Mouse (Mus musculus) layer of hippocampus, adult 18-20 months (tissue): ENCODE measurements around the gene Bmt2. TPM values are rescaled to one million over a fixed set of nuclear protein-coding genes. Genes with fewer than 3 reads are reported as not detected.

Experiments used
- DNase-seq, 2 experiments: peaks; one replicate each; pipeline ENCODE4 v3.0.0; 2022; ENCODE audit warnings: low spot score in 2 of 2
- total RNA-seq, 2 experiments: library from RNA; stranded (reverse); gene quantifications; 2 replicates each; pipeline ENCODE4 v1.2.3; 2021

Bmt2 gene
- total RNA-seq, 2 experiments from 2014 or later = 22.5 to 23.3 TPM

DNA sequence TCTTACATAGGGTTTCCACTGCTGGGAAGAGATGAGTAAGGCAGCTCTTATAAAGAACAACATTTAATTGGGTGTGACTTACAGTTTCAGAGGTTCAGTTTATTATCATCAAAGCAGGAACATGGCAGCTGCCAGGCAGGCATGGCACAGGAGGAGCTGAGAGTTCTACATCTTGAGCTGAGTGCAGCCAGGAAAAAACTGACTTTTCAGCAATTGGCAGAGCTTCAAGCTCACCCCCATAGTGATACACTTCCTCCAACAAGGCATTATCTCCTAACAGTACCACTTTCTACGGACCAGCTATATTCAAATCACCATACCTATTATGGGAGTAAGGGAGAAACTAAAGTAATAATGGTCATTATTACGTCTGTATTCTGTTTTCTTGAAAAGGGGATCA, 58.1 kb downstream of the Bmt2 start:
- DNase-seq = peak; percentile 29 to 54

DNA sequence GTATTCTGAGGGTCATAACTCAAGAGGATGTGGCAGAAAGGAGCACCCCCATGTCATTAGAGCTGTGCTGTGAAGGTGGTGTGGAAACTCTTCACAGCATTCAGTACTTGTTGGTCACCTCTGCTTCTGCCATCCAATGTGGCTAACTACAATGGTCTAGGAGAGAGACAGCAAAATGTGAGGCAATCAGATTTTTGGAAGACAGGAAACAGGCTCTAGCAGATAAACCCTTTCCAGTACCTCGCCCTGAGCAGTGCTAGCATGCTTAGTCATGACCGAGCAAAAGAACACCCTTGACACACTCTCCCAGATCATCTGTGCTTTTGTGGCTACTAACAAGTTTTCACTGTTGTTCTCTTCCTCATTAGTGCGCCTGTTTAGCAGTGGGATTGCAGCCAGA, 60.7 kb downstream of the Bmt2 start:
- no peak for DNase-seq

DNA sequence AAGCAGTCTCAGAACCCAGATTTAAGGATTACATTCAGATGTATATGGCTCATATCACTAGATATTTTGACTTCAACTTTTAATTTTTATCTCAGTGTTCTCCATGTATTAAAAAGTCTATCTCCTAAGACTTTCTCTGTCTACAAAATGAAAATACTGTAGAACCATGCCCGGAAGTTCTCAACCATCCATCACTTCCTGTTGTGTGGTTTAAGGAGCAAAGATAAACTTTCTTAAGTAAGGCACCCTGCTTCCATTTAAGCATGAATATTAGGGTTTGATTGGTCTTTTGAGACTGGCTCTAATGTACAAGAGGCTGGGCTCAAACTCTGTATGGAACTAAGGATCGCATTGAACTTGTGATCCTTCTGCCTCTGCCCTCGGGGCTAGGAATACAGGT, 63.2 kb downstream of the Bmt2 start:
- DNase-seq = no peak

DNA sequence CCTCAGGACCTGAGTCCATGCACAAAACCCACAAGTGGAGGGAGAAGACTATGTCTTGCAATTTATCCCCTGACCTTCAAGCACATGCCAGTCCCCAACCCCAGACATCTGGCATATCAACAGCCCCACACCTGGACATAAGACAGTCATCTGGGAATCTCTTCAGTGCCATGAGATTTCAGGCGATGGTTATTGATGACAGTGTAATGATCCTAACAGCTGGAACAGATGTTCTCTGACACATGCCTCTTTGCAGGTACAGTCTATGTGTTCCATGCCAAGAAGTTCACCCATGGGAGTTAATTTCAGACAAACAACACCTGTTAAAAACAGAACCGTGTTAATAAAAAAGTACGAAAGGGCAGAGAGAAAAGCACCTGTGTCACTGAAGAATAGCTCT, 64.1 kb downstream of the Bmt2 start:
- no peak for DNase-seq

DNA sequence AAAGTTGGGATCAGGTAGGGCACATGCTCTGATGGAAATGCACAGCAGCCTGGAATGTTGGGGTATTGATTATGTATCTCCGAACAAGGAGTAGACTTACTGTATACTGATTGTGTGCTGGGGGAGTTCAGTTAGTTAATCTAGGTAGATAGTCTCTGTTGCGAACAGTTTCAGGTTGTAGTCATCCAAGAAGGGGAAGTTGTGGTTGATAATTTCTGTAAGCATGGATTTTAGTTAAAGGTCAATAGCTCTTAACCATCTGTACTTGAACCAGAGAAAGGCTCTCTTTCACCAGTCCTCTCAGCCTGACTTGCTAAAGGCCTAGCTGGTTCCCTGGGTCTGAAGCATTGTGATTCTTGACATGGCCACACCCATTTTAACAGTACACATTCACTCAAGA, 66.9 kb downstream of the Bmt2 start:
- no peak for DNase-seq

DNA sequence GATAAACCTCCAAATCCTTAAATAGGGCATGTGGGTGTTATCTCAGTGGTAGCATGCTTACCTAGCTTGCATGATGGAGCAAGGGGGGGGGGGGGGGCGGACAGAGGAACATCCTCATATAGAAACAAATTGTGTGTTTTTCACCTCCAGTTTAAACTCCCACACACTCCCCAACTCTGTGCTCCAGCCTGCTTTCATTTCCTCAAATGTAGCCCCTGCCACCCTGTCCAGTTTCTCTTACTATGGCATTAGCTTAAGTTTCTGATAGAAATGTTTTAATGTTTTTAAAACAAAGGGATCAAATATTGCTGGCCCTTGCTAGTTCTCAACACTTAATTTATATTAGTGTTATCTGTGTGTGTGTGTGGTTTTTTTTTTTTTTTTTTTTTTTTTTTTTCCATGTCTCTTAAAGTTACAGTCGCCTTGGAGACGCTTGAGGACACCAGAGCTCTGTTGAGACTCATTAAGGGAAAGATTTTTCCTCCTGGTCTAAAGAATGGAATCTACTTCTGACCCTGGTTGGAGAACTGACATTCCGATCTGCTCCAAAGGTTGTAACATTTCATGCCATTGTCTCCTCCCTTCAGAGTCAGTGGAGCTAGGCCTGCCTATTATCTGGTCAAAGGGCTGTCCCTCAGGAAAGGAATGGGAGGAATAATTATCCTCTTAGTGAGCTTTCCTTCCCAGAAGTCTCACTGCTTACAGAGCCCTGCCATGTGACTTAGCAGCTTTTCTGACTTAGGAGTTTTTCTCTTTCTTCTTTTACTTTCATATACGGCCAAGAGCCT, 68.2 kb downstream of the Bmt2 start:
- no peak for DNase-seq

DNA sequence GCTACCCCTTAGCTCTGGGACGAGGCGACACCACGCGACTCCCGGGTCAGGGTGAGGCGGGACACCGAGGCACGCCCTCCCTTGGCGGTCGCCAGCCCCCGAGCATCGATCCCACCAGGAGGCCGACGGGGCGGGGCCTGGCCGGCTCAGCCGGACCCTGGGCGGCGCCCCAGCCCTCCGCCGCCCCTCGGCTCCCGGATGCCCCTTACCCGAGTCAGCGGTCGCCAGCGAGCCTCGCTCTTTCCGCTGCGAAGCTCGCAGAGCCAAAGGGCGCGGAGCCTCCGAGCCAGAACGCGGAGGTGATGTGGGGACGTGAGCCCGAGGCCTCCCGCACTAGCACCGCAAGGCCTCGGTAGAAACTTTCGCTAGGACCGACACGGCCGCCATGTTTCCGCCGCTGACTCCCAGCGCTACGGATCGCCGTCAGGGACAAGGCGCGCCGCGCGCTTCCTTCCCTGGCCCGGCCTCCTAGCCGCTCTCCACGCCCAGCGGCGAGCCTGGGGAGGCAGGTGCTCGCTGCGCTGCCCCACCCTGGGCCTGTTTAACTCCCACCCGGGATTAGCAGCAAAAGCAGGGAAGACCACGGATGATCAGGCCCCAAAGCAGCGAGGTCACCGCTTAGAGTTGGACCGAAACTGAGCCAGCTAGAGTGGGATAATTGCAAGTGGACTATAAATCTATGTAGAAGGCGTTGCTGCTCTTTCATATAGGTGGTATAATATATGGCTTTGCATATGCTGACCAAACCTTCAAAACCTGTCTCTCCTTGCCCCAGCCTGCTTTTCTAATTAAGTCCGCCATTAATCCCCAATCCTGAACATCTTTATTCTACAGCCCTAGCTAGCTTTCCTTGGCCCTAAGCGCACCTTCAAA, 69.9 kb downstream of the Bmt2 start, which contains the start of gene Tmem168:
TSS of gene Tmem168 (minus strand) at position 480 of the 873 bp plus-strand sequence.
- peak; percentile 92 to 96 for DNase-seq

DNA sequence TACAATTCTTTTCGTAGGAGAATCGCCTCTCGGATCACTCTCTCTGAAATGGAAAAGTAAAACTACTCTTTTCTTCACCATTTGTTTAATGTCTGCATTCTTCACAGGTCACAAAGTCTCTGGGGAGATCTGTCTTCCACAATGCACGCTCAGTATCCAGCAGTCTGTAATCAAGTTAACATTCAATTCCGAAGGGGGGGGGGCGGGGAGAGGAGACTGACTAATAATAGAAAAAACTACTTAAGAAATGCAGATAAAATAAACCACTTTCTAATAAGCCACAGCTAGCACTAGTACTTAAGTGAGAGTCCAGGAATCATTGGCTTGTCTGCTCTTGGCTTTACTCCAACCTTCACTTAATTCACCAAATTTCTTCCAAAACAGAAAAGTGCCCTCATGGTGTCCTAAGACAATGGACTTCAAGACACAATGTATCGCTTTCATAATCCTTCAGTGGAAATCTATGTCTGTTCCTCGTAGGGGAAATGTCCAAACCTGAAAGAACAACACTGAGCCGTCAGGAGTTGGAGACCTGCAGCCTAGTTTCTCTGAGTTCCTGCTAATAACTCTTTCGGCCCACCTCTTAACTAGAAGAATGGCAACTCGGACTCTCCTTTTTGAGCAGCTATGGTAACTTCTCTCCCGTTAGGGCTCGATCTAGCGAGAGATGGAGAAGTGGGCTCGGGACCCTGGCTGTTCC, 70.7 kb downstream of the Bmt2 start:
- DNase-seq = peak in 1 of 2 experiments; percentile 5

DNA sequence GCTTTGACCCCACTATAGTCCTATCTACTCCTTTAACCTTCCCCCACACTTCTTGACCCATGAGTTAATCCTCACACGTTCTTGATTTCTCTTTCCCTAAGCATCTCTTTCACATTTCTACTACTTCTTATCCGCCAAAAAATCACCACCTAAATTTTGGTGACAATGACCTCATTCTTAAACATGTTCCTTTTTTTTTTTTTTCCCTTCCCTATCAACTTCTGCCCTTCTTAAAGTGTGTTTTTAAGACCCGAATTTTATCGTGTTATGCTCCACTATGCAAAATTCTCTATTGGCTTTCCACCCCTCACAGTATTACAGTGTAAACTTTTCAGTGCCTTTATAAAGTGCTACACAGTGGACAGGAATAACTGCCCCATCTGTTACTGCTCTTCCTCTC, 71.4 kb downstream of the Bmt2 start:
- DNase-seq = no peak

DNA sequence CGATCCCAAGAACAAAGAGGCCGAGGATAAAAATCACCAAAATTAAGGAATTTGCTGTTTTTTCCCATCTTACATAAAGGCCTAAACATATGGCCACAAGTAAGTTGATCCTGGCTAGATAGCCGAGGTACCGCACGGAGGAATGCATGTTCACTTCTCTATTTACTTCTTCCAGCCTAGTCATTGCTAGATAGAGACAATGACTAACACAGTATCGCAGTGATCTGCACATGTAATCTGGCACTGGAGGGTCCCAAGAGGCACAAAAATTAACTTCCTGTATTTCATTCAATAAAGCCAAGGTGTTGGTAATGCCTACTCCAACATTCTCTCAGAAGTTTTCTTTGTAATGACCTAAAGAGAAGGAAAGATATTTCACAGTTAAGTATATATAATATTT, 74.6 kb downstream of the Bmt2 start:
- no peak for DNase-seq

DNA sequence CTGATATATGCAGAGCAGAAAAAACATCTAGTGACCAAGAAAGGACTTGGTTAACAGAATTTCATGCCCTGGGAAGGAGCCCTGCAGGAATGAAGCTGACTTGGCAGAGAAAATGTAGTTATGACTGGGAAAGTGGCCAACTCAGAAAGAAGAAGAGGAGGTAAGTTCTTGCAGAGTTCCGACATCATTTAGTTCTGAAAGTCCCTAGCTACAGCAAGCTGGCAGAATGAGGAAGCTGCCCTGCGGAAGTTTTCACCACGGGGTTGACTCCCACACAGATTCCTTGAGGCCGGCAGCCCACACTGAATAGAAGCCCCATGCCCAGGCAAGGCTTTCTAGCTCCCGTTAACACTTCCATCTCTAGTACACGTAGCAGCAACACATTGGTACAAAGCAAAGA, 76.2 kb downstream of the Bmt2 start:
- DNase-seq = peak in 1 of 2 experiments; percentile 22

DNA sequence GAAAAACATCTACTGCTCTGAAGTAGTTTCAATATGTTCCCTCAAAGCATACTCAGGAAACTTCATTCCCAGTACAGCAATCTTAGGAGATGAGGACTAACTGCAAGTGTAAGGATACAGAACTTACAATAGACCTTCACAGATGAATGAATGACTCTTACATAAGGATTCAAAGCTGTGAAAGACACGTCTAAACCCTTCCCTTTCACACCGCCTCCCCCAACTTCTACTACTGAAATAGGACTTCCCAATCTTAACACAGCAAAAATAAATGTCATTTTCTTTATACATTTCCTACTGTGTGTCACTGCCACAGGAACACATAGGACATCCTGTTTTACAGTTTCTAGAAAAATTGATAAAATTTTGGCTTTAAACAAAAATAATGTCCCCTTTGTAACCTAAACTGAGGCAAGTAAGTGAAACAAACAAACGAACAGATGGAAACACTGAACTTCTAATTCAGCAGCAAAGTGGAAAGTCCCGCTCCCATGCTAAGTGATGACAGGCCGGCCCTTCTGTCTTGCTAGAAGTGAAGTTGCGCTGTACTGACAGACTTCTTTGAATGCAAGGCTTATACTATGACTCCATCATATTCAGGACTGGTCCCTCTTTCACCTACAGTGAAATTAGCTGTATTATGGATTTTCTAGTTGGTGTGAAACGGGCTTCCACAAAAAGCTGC, 79.4 kb downstream of the Bmt2 start:
- DNase-seq = peak in 1 of 2 experiments; percentile 13

DNA sequence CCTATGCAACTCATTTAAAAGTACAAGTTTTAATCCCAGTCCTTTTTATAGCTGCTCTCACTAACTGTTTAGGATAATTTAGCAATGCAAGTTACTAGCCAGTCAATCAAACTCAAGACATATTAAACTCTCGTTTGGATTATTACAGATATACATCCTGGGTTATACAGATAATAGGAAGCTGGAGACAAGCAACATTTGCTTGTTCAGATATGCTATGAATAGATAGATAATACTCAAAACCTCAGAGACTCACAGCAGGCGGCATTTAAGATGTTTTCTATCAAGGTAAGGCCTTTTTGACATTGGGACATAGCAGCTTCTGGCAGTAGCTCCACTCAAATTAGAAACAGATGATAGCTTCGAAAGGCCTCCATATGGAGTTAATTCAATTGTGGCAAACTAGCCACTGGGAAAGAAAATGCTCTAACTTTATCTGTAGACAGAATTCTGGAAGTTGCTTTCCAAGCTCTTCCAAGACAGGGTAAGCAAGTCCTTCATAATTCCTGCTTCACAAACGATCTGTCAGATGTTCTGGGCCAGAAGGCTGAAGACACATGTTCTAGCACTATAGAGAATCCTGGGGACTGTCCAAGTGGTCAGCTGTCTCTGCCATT, 84.9 kb downstream of the Bmt2 start:
- DNase-seq = no peak

DNA sequence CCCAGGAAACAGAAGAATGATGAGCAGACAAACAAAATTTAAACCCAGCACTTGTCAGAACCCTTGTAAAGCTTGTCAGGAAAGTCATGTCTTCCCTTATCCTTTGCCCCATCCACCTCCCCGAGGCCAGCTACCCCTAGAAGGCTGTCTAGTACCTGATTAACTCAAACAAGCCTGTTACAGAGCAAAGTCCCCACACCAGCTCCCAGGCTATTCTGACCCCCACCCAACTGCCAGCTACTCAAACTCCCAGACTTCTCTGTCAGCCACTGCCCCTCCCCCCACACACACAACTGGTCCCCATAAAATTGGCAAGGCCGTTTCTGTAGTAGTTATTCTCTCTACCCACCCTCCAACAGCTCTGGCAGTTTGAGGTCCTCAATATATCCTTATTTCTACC, 91.2 kb downstream of the Bmt2 start:
- no peak for DNase-seq

DNA sequence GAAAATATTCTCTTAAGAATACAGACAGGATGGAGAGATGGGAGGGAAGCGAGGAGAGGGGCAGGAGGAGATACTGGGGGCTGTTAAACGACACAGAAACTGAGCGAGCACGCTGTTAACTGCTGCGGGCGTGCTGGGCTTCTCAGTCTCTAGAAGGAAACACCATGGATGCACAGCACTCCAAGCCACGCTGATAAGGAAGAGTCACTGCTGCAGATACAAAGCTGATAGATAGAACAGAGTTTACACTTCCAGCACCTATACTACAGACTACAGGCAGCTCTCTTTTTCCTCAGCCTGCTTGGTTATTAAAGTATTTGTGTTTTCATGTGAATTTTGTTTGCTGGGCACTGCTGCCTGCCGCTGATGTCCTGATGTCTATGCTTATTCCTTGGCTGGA, 91.6 kb downstream of the Bmt2 start:
- no peak for DNase-seq

DNA sequence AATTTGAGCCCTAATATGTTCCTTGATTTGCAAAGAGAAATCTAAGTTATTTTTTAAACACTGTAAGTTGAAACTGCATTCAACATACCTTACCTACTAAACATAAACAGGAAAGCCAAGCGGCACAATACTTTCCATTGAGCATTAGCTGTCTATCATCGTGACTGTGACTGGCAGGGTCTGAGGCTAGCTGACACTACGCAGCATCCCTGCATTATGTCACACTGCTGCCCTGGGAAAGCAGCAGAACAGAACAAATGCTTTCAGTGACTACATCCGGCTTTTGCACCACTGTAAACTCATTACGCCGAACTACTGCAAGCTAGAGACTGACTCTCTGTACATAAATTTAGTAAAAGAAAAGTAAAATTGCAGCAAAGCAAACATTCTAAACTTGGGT, 93.0 kb downstream of the Bmt2 start:
- DNase-seq = no peak

DNA sequence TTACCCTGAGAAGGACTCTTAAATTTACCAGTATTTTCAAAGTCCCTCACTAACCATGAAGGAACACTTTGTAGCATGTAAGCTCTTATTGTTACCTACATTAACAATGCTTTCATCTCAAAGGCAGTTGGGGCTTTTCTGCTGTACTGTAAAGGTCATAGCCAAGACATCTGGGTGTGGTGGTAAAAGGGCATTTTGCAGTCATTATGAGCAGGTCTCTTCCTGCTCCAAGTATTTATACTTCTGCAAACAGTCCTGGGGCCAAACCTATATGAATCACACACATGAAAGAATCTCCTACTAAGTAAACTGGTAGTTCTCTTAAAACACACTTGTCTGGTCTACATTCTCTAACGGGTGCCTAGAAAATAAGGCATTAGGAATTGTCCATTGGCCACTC, 95.7 kb downstream of the Bmt2 start:
- DNase-seq = no peak
